Mouse (Mus musculus) layer of hippocampus, adult 2 months (tissue): ENCODE measurements around the gene Lrmda. TPM values are rescaled to one million over a fixed set of nuclear protein-coding genes. Genes with fewer than 3 reads are reported as not detected.
A peak's percentile ranks its signal among the peaks of the same experiment; 100 is the strongest.

Experiments
- DNase-seq, 2 experiments: peaks; one replicate each; pipeline ENCODE4 v3.0.0; 2022; ENCODE audit warnings: low spot score in 2 of 2
- H3K27ac ChIP-seq: fragments of 200-600 bp; 2 replicates; pipeline ENCODE4 v1.8.1; 2022
- H3K4me3 ChIP-seq: fragments of 200-600 bp; 2 replicates; pipeline ENCODE4 v1.8.1; 2022; ENCODE audit warnings: mild to moderate bottlenecking
- CTCF ChIP-seq: fragments of 200-600 bp; conservative IDR thresholded peaks from 2 replicates; pipeline ENCODE4 v1.8.1; 2022; ENCODE audit warnings: antibody characterized with exemption, mild to moderate bottlenecking, moderate library complexity
- total RNA-seq, 2 experiments: library from RNA; stranded (reverse); gene quantifications; 2 replicates each; pipeline ENCODE4 v1.2.3; 2021

Gene Lrmda
- total RNA-seq, 2 experiments from 2014 or later, result 0.87 to 1.5 TPM

DNA sequence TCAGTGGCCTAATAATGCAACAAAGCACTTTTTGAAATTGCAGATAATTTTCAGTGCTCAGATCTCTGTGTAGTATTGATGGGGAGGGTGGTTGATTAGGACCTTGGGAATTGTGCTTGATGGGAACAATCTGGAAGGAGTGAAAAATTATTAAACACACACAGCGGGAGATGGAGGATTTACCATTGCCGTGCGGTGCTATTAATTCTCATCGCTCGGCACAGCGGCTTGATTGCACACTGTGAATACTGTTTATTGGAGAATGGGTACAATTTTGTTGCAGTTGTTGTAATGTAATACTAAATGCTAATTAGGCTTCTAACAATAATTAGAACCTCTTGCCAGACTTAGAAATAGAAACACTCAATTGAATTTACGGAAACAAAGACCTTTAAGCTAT, 262.1 kb downstream of the Lrmda start:
- no peak for TF ChIP-seq CTCF
- H3K27ac ChIP-seq, result no peak overlapping the region
- DNase-seq, result no peak
- no peak overlapping the region for H3K4me3 ChIP-seq

DNA sequence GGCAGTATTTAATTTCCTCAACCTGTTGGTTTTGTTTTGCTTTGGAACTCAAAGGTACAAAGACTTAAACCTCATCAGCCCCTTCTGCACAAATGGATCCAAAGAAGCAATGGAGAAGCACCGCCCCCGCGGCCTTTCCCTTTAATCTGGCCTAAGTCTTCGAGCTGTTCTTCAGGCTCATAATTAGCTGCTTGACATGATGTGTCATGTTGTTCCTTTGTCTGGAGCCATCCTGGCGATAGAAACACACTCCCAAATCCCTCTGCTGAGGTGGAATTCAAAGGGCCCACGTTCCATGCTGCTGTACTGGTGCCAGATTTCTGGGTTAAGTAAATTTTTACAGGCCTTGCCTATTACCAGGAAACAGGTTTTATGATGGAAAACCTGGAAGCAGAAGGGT, 263.3 kb downstream of the Lrmda start:
- no peak overlapping the region for H3K4me3 ChIP-seq
- TF ChIP-seq CTCF, result no peak
- DNase-seq, result no peak
- H3K27ac ChIP-seq, result no peak overlapping the region

GRCm38 (mm10) chr14:22283722-22284121, 264.2 kb downstream of the Lrmda start:
- DNase-seq, result no peak
- TF ChIP-seq CTCF, result peak; percentile 25; the same call in 1 of the 2 replicates
- Histone ChIP-seq H3K4me3 (no peak overlapping the region), H3K27ac (no peak overlapping the region)

DNA sequence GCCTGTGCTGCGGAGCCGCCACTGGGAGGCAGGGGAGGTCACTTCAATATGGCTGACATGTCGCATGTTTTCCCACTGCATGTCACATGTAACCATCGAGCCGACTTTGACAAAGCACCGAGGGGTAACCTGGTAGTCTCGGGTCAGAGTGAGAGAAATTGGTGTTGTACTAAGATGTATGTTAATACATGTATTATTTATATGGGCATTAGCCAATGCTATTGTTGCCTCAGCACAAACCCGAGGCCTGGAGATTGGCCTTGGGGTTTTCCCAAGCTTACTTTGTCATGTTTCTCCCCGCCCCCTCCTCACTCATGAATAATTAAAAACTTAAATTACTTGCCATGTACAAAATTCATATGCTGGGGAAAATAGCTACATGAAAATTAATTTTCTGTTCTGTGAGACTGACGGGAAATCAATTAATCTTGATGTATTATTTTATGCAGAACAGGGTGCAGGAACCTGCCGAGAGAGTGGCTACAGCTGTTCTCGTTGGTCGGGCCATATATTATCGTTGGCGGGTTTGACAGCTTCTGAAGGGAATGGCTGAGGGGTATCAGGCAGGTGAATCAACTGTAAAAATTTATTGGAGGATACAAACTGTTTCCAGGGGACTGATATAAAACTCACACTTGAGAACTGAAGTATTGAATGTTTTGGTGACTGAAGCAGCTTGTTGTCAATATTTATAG, 265.5 kb downstream of the Lrmda start:
- no peak overlapping the region for H3K4me3 ChIP-seq
- no peak for DNase-seq
- no peak overlapping the region for H3K27ac ChIP-seq
- TF ChIP-seq CTCF, result no peak

DNA sequence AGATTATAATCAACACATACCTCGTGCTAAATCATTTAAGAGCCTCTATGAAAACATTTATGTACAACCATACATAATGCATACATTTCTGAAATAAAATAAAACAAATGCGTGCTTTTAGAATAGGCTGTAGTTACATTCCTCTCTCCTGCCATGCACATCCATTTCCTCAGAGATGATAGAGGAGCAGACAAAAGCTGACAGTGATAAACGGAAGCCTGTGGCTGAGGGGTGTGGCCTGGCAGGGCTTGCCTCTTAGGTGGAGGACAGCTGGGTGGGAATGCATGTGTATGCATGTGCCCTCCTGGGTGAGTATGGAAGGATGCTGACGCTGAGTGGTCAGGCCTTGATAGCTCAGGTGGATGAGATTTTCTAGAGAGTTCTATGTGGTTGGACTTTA, 266.3 kb downstream of the Lrmda start:
- DNase-seq, result no peak
- H3K4me3 ChIP-seq, result no peak overlapping the region
- no peak overlapping the region for H3K27ac ChIP-seq
- TF ChIP-seq CTCF, result no peak

GRCm38 (mm10) chr14:22288179-22288578, 268.7 kb downstream of the Lrmda start:
- no peak overlapping the region for H3K27ac ChIP-seq
- DNase-seq, result no peak
- no peak overlapping the region for H3K4me3 ChIP-seq
- no peak for TF ChIP-seq CTCF

GRCm38 (mm10) chr14:22289380-22289922, 269.9 kb downstream of the Lrmda start:
- H3K4me3 ChIP-seq, result no peak overlapping the region
- no peak for TF ChIP-seq CTCF
- DNase-seq, result no peak
- no peak overlapping the region for H3K27ac ChIP-seq

DNA sequence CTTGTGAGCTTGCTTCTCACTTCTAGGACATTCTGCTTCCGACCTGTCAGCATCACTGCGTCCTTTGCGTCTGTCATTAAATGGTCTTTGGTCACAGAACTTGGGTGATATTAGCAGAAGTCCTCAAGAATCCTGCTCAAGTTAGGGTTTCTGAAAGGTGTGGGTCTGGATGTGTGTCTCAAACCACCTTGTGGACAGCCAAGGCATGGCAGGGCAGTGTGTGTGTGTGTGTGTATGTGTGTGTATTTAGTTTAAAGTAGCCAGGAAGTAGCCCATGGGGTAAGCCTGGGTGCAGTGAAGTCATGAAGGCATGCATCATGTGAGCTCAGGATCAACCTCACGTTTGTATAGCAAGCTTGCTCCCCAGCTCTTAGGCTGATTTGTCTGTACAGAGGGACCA, 274.9 kb downstream of the Lrmda start:
- DNase-seq, result no peak
- TF ChIP-seq CTCF, result peak; percentile 13
- H3K27ac ChIP-seq, result no peak overlapping the region
- no peak overlapping the region for H3K4me3 ChIP-seq

DNA sequence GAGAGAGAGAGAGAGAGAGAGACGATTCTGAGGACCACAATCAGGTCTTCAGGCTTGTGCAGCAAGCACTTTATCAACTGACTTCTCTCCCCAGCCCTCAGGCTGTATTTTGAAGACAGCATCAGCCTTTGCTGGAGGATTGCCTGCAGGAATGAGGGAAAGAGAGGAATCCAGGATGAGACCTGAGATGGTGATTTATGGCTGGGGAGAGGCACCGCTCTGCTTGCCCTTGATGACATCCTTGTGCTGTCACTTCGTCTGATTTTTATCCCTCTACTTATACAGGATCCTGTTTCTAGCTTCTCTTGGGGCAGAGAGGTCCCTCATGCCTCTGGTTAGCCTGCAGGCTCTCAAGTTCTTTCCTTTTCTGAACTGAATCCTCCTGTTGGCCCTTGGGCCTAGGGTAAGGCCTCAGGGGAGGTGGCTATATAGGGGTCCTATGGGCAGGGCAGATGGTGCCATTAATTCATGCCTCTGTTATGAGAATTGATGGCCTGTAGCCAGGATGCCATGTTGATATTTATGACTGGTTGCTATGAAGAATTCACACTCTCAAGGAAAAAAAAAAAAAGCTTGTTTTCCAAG, 277.2 kb downstream of the Lrmda start:
- no peak for TF ChIP-seq CTCF
- no peak overlapping the region for H3K4me3 ChIP-seq
- no peak overlapping the region for H3K27ac ChIP-seq
- no peak for DNase-seq

DNA sequence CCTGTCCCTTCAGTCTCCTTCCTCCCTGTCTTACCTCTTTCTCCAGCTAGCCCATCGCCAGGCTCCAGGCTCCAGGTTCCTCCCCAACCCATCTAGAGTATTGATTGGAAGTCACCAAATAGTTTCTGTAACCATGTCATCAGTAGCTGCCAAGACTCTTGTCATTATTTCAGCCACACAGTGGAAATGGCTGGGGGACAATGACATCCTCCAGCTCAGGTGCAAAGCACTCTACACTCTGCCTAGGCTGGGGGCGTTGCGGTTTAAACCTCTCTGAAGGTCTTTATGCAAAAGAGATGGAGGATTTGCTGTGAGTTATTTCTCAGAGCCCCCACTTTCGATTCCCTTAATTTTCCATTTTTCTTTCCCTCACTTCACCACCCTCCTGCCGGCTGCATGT, 287.2 kb downstream of the Lrmda start:
- H3K4me3 ChIP-seq, result no peak overlapping the region
- no peak overlapping the region for H3K27ac ChIP-seq
- DNase-seq, result no peak
- no peak for TF ChIP-seq CTCF

GRCm38 (mm10) chr14:22308059-22308458, 288.5 kb downstream of the Lrmda start:
- Histone ChIP-seq H3K4me3 (no peak overlapping the region), H3K27ac (no peak overlapping the region)
- DNase-seq, result no peak
- no peak for TF ChIP-seq CTCF

- TF ChIP-seq CTCF, result no peak
- Histone ChIP-seq H3K27ac (no peak overlapping the region), H3K4me3 (no peak overlapping the region)
- no peak for DNase-seq
Measured at GRCm38 (mm10) chr14:22323058-22323457, 303.5 kb downstream of the Lrmda start.

GRCm38 (mm10) chr14:22323530-22324292, 304.2 kb downstream of the Lrmda start:
- TF ChIP-seq CTCF, result no peak

More at GRCm38 (mm10) chr14:22323530-22324292, 304.2 kb downstream of the Lrmda start:
- DNase-seq, result peak; percentile 27 to 75
- Histone ChIP-seq H3K27ac (peak overlapping the region; percentile 12; the same call in 1 of the 2 replicates), H3K4me3 (no peak overlapping the region)
